Mouse (Mus musculus): ENCODE results near the gene Slc24a2.

Gene Slc24a2

DNA sequence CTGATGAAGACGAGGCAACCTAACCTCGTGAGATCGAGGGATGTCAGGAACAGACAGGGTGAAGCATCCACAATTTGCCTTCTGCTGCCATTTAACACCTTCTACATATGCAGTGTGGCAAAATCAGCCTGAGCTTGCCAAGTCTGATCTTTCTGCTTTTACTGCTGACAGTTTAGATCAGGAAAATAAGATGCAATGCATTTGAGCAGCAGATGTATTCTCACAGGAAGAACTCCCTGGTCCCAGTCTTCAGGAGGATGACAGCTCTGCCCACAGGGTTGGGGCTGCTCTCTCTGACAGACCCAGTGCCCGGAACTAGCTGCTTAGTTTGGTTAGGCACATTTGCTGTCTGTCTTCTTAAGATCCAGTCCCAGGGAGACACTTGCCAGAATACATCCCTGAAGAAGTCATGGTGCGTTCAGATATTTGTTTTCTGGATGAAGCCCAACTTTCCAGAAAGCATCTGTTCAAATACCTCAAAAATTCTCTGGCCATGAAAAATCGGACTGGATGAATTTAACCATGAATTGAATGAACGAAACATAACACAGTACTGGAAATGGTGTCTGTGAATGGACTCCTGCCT, 188.8 kb downstream of the Slc24a2 start:
- DNase-seq (ENCODE audit: low spot score): peak; percentile 61

DNA sequence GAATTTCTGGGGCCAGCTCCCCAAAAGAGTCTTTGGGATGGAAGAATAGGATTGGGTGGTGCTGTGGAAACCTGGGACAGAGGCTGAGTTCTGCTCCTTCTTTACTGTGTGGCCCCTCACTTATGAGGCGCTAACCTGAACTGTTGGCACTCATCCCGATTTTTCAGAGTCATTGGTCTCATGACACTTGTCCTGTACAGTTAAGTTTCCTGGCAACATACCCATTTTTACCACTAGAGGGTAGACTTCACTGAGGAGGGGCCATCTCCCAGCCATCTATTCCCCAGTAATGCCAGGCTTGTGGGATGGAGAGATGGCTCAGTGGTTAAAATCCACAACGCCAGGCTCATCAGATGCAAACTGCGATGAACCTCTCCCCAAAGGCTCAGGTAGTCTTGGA, 192.7 kb downstream of the Slc24a2 start:
- DNase-seq (ENCODE audit: low spot score): no peak

DNA sequence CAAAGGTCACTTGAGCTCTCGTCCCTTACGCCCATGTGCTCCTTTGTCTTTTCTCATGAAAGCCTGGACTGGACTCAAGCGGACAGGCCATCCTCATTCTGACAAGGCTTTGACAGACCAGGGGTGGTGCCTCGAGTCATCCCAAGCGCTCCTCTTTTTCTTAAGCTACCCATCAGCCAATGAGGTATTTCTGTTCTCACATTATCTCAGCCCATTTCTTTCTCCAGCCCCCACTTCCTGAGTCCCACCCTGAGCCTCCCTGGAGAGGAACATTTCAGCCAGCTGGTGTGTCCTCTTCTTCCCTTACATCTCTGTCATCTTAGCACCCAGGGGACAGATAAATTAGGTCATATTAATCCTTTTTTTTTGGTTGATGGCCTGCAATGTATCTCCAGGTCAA, 193.8 kb downstream of the Slc24a2 start:
- DNase-seq (ENCODE audit: low spot score): no peak

DNA sequence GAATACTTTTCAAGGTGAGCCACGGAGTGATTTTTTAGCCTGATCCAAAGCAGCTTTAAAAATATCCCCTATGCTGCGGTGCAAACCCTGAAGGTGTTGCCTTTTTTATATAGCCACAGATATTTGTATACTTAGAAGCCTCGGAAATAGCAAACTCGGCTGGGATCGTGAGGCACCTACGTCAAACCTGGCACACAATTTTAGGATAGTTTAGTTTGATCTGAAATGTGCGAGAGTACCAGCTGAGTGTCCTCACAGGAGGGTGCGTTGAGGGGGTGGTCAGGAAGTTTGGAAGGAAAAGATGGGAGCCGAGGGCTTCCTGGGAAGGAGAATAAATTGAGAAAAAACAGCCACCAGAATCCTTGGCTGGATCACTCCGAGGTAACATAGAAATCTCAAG, 194.6 kb downstream of the Slc24a2 start:
- DNase-seq (ENCODE audit: low spot score): peak; percentile 75

DNA sequence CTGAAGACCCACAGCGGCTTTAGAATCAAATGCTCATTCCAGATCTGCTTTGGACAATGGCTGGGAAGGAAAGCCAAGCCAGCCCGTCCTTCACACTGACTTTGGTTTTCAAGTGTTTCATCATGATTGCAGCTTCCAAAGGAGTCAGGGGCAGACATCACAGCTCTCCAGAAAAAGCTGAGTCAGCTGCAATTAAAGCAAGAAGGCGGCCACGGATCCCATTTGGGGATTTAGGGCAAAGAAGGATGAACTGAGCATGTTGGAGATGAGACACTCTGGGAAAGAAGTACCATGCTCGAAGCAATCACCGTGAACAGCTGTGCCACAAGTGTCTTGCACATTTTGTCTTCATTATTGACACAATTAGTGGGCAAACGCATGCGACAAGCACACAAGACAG, 197.6 kb downstream of the Slc24a2 start:
- no peak for DNase-seq (ENCODE audit: low spot score)

DNA sequence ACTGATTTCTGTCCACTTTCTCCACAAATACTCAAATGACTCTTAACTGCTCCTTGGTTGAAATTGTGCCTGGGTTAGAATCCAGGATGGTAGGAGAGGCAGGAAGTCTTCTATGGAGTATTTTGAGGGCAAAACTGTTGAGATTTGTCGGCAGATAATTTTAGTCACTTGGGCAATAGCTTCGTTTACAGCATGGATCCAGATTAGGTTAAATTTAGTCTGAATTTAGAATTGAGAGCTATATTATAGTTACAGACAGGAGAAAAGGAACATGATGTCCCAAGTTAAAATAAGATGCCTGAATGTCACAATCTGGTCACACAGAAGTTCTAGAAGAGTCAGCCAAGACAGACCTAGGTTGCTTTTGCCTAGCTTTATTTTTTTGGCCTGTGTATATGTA, 199.2 kb downstream of the Slc24a2 start:
- no peak for DNase-seq (ENCODE audit: low spot score)

DNA sequence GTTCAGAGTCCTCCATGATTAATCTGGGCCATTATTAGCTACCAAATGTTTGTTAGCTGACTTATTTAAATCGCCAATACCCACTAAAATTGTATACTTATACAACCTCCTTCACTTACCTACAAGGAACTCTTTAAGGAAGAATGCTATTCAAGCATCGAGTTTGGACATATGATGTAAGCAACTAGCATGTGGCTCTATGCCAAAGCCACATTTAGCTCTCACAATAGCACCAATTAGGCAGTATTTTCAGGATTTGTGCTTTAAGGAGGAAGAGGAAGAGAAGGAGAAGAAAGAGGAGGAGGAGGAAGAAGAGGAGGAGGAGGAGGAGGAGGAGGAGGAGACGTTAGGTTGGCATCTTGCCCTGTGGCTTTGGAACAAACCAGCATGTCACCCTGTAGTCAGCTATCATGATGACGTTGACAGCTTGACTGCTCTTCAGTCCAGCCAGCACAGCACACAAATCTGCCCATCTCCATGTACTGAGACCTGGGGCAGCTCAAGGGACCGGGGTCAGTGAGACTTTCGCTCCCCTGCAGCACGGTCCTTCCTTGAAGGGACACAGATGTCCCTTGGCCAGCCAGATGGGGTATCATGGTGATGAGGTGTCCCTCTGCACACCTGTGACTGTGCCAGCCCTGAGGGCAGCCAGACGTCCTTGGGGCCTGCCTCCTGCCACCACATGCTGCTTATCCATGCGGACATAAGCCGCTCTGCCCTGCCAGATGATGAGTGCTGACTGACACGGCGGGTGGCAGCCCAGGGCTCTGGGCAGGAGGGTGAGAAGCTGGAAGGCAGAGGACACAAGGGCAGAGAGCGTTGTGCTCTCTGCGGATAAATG, 203.7 kb downstream of the Slc24a2 start:
- no peak for DNase-seq (ENCODE audit: low spot score)

DNA sequence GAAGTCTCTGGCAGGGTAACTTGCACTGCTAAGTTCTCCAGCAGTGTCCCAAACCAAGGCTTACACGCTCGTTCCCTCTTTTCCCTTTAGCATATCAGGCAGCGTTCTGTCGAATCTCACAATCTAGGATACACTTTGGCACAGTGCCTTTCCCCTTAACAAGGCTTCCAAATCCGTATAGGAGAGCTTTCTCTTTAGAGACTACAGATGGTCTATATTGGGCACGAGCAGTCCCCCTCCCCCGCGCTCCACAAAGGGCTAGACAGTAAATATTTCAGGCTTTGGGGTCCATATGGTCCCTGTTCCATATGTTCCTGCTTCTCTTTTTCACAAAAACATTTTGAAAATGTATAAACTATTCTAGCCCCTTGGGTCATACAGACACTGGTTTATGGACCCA, 205.7 kb downstream of the Slc24a2 start:
- no peak for DNase-seq (ENCODE audit: low spot score)

DNA sequence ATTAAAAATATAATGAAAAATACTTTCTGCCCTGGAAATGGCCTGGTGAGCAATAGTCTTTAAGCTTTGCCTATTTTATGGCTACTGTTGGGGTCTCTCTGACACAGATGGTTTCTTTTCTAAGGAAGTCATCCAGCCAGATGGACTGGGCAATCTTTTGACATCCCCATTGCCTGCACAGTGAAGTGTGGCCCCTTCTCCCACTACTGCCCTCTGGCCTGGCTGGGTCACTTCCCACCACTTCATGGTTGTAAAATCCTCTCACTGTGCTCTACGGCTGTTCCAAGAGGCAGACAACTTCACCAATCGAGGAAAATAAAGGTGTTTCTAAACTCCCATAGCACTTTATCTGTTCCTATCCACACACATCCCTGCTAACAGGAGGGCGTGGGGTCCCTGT, 208.7 kb downstream of the Slc24a2 start:
- DNase-seq (ENCODE audit: low spot score): no peak

DNA sequence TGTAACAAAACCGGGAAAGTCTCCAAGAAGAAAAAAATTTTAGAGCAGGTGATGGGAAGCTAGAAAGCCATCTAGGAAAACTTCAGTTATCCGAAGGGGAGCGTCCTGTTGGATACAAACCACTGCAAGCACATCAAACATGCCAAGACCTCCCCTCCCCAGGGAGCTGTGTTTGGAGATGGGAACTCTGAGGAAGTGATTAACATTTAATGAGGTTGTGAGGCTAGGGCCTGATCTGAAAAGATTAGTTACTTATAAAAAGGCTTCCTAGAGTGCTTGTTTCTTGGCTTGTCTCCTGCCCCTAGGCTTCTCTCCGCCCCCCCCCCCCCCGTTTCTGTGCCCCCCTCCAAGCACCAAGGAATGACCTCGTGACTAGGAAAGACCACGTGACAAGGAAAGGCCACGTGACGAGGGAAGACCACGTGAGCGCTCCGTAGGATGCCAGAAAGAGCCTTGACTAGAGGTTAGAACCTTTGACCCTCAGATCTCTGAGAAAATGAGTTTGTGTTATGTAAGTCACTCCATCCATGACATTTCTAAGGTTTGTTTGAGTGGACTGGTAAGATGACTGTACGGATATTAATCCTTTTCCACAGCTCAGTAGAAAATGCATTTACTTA, 210.7 kb downstream of the Slc24a2 start:
- DNase-seq (ENCODE audit: low spot score): no peak

DNA sequence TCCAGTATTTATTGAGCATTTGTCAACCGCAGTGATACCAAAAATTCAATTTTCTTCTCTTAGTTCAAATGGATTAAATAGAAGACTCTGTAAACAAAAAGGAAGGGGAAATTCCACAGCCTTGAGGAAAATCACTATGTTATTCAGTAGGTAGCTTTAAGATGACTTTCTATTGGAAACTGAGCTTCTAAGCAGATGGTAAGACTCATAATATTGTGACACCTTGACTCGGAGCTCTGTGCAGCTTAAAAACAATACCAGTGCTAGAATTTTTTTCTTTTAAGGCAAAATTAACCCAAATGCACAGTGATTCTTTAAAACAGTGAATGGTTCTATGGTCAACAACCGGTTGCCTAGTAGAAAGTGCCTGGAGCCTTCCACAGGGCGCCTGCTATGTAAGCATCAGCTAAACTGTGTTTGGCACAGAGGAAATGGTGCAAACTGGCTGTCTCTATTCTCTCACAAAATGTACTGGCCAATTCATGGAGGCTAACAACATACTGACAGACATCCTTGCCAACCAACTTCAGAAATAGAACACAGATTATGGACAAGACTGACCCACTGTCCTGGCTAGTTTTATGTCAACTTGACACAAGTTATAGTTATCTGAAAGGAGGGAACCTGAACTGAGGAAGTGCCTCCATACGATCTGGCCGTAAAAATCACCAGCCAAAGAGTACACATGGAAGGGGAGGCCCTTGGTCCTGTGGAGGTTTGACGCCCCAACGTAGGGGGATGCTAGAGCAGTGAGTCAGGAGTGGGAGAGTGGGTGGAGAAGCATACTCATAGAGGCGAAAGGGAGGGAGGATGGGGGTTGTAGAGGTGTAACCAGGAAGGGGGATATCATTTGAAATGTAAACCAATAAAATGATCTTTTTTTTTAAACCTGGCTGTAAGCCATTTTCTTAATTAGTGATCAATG, 211.9 kb downstream of the Slc24a2 start:
- DNase-seq (ENCODE audit: low spot score): no peak

DNA sequence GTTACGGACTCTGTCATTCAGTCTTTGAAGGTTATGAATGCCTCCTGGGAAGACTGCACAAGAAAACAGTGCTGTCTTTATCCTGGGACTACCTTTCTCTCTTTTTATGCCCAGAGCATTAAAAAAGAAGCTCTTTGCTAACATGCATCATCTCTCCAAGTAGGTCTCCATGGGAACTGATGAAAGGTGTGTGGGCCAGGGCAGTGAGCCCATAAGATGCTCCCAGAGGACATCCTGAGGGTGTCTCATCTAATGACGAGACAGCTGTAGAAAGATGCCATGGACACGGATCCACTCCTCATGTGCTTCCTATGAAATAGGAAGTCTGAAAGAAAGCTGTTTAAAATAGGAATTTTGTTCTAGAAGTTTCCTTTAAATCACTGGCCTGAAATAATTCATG, 212.8 kb downstream of the Slc24a2 start:
- DNase-seq (ENCODE audit: low spot score): no peak

DNA sequence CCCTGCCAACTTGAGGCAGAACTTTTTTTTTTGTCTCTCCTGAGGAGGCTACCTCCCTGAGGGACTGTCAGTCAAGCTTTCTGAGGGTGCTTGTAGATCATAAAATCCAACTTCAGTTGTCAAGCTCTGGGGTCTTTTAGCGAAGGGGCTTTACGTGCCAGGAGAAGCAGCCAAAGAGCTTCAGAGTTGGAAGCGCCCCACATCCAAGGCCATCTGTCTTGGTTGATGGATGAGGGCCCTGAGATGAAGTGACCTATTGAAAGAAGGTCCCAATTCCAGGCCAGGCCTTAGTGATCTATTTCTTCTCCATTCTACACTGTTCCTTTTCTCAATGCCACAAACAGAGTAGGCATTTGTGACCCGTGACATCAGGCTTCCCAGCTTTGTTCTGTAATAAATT, 214.5 kb downstream of the Slc24a2 start:
- DNase-seq (ENCODE audit: low spot score): no peak

DNA sequence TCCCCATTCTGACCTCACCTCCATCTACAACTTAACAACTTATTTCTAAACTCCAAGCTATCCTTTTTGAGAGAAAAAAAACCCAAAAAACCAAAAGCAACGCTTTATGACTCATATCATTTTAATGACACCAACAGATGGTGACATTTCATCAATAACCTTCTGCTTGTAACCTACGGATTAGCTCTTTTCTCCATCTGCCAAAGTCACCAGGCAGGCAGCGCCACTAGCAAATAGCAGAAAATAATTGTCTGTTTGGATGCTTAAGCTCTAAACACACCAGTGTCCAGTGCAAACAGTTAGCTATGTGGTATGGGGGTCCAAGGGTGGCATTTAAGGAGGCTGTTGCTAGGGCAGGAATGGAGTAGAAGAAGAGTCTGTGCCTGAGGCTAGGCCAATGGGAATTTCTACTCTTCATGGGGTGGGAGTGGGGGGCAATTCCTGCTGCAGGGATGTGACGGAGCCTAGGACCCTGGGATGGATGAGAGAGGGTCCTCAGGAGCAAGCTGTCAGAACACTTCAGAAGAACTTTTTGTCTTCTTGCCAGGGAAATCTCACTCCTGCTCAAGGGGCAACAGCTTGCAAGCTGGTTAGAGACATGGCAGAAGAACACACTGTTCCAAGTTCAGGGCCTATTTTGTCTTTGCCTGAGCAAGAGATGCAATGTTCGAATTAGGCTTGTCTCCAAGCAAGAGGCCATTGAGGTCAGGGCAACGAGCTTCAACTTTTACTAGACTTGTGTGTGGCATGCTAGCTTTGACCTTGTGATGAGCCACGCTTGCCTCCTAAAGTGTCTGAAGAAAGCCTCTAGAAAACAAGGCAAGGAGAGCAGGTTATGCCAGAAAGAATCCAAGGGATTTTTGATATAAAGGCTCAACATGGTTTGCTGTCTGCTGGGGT, 216.3 kb downstream of the Slc24a2 start:
- no peak for DNase-seq (ENCODE audit: low spot score)

DNA sequence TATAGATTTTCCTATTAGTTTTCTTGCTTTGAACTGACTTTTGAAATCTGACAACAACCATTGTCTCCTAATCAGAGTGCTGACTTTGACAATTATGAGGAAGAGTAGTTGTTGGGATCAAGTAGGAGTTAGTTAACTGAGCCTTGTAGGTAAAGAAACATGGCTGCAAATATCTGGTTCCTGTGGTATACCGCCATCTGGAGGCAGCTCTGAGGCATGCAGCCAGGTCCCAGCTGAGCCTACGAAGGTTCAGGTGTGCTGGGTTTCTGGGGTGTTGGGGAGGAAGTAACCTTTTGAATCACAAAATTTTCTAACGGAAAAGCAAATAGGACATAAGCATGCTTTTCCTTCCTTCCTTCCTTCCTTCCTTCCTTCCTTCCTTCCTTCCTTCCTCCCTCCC, 237.8 kb downstream of the Slc24a2 start:
- DNase-seq (ENCODE audit: low spot score): no peak

DNA sequence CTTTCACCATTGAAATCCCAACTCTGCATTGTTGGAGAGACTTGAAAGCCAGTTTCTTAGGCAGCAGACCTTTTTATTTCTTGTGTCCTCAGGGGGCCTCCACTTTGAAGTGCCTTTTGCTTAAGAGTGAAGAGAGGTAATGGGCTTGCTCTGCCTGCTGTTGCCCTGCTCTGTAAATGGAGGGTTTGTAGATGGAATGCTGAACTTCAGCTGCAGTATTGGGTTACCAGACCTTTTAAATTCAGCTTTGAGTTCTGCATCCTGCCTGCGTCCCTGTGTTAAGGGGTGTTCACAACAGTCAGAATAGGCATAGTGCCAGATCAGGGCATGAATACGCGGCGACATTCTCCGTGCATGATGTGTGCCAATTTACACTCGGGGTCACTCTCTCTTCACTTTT, 241.0 kb downstream of the Slc24a2 start:
- DNase-seq (ENCODE audit: low spot score): no peak

DNA sequence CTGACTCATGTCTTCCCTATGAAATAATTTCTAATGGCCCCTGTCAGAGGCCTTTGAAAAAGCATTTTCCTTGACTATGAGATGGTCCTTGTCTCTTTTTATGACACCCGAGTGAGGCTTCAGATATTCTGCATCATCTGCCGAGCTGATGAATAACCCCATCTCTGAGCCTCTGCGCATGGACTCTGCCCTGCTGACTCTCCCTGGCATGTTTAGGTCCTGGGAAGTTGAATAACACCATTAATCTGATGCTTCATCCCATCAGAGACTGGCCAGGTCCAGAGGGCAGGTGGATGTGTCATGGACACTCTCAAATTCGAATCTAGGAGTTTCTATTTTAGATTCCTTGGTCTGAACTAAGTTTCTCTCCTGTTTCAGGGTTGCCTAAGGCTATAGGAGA, 242.4 kb downstream of the Slc24a2 start:
- DNase-seq (ENCODE audit: low spot score): no peak

DNA sequence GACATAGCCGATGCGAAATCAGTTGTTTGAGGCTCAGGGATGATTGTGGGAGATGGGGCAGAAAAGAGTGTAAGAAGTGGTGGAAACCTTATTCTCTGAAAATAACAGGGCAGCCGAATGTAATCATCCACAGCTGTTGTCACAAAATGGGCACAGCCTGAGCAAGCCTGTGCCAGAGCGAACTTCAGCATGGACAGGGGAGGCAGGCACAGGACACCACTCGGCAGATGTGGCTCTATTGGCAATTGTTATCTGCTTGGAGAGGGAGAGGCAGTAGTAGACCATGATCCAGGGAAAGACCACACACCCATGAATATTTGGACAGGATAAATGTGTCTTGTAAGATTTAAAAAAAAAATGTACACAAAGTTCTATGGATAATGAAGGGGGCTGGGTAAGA, 253.0 kb downstream of the Slc24a2 start:
- DNase-seq (ENCODE audit: low spot score): no peak

DNA sequence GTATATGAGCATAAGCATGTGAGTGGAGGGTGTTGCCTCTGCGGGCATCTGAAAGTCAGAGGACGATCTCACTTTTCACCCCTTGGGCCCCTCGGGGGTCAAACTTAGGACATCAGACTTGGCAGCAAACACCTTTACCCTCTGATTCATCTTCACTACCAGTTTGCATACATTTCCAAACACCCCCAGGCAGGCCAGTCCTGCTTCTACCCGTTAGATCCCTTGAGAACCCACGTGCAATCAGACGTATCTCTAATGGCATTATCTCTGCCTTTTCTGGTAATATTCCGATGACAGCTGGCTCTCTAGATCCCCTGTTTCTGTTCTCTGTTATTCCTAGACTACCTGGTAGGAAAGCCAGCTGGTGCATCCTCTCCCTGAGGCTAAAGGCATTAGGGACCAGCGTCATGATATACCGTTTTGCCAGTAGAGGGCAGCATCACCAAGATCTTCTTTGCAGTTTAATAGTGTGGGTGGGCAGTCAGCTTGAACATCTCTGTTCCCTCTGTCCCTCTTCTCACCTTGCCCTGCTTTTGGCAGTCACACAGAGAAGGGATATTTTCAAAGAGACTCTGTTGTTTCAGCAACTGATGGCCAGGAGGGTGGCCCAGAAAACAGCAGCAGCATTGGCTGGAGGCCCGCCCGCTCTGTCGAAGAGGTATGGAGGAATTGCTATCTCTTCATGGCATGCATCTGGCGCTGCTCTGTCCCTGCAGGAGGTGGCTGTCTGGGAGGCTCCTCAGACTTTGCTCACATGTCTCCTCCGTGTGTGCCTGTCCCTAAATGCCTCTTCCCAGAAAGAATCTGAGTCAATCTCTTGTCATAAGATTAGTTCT, 272.5 kb downstream of the Slc24a2 start:
- DNase-seq (ENCODE audit: low spot score): peak; percentile 71

DNA sequence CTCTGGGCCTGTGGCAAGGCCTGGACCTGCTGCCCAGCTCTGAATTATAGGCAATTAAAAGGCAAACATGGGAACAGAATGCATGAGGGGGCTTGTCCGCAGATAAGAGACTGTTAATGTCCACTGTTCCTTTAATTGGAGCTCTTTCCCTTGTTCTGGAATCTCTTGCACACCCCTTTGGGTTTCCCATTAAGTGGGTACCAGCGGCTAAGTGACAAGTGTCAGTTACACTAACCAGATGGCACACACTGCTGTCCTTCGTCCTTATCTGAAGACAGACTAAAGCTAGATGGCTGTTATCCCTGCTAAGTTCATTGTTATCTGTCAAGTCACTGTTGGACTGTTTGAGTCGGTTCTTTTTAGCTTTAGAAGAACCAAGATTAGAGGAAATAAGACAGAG, 274.8 kb downstream of the Slc24a2 start:
- no peak for DNase-seq (ENCODE audit: low spot score)

Measured in left cerebral cortex, adult 11 months (tissue).